Mouse (Mus musculus) spleen, postnatal 36 days (tissue): Measurements from ENCODE around the gene Tmc8.
"Not testable (repeated sequence)": the region's sequence is repeated elsewhere in the genome, so short reads cannot be mapped to it uniquely, and the experiment has no call there.

ENCODE experiments used
- DNase-seq, 2 experiments: peaks; one replicate each; pipeline ENCODE4 v3.0.0; 2022; ENCODE audit warnings: low spot score in 2 of 2, mixed read lengths in 1 of 2

Gene Tmc8

GRCm38 (mm10) chr11:117825333-117826101 lies 43.6 kb downstream of the Tmc8 start, which contains the start of the genes Afmid and Tk1:
TSS of gene Afmid (plus strand) at chr11:117825924.
TSS of gene Tk1 (minus strand) at chr11:117826092.
- peak; percentile 66 to 80 for DNase-seq

GRCm38 (mm10) chr11:117826164-117826563 lies 44.3 kb downstream of the Tmc8 start:
- DNase-seq: no peak

DNA sequence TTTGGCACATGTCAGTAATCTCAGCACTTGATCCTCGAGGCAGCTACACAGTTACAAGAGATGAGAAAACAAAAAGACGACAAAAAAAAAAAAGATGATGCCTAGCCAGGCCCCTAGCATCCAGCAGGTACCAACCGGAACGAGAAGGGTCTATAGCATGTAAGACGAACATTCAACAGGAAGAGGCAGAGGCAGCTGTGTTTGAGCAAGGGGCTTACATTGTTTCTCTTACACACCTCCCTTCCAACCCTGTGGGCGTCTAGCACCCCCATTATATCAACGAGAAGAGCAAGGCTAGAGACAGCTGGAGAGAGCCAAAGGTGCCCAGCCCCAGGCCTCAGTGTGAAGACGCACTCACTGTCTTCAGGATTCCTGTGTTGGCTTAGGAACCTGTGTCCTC lies 45.0 kb downstream of the Tmc8 start:
- DNase-seq: no peak

DNA sequence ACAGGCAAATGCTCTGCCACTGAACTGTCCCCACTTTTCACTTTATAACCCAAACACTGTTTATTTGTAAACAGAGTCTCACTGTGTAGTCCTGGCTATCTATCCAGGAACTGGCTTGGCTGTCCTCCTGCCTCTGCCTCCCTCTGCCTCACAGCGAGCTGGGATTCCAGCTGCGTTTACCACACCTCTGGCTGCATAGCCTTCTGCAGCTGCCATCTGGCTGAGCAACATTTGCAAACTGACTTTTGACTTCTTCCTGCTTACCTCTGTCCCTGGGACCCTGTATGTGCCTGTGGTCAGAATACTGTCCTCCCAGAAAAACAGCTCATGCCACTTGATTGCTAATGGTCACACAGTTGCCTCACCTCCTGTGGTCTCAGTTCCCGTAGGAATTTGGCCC lies 45.5 kb downstream of the Tmc8 start:
- no peak for DNase-seq

DNA sequence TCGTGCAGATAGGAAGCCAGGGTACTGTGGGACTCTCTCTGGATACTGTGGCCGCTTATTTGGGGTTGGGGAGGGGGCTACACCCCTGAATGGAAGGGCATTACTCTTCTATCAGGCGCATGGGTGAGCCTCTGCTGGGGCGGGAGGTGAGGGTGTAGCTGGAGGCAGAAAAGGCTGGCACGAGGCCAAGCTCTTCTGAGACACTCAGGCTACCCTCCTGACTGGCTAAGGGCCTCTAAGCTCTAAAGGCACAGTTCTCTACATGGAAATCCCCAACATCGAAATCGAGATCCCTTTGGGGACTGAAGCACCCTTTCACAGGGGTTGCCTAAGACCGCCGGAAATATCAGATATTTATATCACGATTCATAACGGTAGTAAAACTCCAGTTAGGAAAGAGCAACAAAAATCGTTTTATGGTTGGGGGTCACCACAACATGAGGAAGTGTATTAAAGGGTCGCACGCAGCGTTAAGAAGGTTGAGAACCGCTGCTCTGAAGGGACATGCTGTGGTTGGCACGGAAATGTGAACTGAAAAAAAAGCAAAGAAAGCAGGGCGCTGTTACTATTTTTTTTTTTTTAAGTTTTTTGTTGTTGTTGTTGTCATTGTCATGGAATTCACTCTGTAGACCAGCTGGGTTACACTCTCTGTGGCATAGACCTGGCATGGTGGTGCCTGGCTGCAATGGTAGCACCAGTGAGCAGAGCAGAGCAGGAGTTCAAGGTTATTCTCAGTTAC lies 46.4 kb downstream of the Tmc8 start:
- DNase-seq: peak; percentile 82 to 87

GRCm38 (mm10) chr11:117828888-117829604 lies 47.2 kb downstream of the Tmc8 start:
- DNase-seq: peak; percentile 49 to 65

- peak in 1 of 2 experiments; percentile 52 for DNase-seq
Observed at GRCm38 (mm10) chr11:117829671-117830215, 47.9 kb downstream of the Tmc8 start.

DNA sequence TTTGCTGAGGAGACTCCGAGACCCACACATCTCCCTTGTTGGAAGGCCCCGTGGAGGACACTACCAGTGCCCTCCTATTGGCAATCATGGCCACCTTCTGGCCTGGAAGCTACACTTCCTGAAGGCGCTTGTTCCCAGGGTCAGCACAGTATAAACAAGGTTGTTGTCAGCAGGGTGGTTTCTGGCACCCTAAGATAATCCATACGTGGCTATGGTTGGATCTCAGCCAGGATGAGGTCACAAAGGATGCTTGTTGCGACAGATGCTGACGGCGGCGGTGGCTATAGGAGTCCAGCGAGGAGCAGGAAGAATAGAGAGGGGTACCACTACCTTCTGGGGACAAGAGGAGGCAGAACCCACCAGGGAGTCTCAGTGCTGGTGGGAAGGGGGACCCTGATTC lies 48.5 kb downstream of the Tmc8 start:
- peak; percentile 50 to 72 for DNase-seq

DNA sequence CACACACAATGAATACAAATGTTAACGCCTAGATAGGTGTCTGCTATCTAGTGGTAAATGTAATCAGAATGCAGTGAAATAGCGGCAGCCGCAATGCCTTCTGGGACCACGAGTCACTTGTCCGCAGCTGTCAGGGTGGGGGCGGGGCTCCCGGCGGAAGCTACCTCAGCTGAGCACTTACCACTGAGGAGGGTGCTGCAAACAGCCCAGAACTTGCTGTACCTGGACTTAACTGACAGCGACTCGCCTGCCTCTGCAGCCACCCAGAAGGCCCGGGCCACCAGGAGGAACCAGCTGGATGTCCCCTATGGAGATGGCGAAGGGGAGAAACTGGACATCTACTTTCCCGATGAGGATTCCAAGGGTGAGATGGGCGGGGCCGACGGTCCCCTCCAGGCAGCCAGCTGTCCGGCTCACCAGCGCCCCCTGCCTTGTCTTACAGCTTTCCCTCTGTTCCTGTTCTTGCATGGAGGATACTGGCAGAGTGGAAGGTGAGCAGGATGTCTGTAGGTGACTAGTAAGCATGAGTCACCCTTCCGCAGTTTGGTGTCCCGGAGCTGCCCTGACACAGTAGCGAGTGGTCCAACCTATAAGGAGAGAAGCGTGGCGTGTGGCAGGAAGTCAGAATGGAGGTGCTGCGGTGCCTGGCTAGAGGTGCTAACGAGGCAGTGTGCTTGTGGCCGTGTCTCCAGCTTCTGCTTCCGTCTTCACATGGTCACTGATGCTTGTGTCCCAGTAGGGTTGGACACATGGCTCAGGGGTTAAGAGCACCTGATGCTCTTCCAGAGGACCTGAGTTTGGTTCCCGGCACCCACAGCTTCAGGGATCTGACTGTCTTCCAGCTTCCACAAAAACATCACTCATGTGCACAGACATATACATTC lies 50.5 kb downstream of the Tmc8 start:
- DNase-seq: peak; percentile 87 to 91

DNA sequence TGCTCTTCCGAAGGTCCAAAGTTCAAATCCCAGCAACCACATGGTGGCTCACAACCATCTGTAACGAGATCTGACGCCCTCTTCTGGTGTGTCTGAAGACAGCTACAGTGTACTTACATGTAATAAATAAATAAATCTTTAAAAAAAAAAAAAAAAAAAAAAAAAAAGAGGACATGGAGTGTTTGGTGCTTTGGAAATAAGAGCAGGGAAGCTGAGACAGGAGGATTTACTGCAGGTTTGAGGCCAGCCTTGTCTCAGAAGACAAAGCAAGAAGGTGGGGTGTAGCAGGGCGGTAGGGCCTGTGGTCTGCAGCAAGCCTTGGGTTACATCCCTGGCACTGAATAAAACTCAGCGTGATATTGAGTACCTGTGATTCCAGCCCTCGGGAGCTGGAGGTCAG lies 51.6 kb downstream of the Tmc8 start:
- not testable (repeated sequence) for DNase-seq

DNA sequence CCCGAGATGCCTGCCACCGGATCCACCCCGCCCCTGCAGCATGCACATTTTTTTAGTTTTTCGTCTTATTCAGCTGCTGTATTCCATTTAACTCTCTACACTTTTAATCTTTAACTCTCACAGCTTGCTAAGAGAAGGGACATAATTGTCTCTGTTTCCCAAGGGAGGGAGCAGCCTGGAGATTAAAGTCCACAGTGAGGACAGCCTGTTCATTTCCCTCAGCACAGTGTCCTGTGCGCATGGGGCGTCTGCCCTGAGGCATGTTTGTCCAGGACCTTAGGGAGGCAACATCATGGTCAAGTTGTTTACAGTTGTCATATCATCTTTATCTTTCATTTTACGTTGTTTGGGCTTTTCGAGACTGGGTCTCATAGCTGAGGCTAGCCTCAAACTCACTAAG lies 52.2 kb downstream of the Tmc8 start:
- no peak for DNase-seq

DNA sequence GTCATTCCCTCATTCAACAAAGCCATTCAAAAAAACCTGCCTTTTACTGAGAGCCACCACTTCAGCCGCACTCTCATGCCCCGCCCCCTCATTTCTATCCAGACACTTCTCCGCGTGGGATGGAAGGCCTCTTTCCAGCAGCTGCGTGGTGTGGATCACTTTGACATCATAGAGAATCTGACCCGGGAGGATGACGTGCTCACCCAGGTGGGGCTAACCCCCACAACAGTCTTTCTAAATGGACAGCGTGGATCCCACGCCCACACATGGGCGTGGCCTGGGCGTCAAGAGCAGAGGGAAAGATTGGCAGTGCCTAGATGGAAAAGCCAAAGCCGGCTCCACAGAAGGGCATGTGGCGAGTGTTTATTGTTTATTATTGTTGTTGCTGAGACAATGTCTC lies 54.4 kb downstream of the Tmc8 start:
- peak in 1 of 2 experiments; percentile 60 for DNase-seq

DNA sequence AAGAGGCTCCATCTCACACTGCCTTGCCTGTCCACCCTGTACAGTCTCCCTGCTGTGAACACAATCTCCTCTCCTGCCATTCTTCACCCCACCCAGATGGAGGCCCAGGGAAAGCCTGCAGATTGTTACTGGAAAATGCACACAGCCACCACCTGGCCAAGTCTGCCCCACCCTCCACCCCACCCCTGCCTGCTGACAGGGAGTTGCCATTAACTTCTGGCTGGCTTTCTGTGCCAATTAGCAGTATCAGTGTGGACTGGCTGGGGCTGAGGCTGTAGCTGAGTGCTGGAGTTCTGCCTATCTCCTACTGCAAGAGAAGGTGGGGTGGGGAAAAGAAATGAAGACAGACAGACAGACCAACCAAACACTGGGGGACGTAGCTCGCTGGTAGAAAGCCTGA lies 56.7 kb downstream of the Tmc8 start:
- peak; percentile 68 to 77 for DNase-seq

DNA sequence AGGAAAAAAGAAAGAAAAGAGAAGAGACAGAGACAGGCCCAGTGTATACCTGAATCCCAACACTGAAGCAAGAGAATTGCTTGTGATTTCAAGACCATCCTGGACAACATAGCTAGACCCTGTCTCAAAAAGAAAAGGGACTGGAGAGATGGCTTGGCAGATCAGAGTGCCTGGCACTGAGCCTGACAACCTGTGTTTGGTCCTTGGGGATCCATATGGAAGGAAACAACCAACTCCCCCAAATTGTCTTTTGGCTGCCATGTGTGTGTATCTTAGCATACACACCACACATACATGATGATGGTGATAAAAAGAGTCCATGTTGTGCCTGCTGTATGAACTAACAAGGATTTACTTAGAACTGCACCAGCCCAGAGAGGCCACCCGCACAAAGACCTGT lies 57.1 kb downstream of the Tmc8 start:
- DNase-seq: no peak

DNA sequence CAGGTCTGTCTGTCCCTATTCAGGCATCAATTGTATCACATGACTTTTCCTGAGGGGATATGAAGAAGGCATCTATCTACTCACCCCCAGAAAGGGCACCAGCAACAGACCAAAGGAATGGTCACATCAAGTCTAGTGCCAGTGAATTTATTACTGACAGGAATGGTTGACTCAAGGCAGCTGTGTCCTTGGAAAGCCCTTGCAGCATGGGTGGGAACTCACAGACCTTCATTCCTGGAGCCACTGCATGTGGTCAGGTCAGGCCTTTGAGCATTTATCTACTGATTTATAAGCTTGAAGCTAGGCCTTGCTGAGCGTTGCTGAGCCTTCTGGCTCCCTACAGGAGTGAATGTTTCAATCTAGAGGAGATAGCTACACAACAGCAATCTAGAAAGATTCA lies 59.0 kb downstream of the Tmc8 start:
- DNase-seq: no peak
